8 mouse cellular contexts compared by ENCODE assay signal in genomic region chr17:29963730-29964259, GRCm38 (mm10). TPM values are rescaled to one million over a fixed set of nuclear protein-coding genes. Genes with fewer than 3 reads are reported as not detected.
DNase-seq lines count a peak whose midpoint lies in the region; ATAC-seq and TF ChIP-seq lines count a peak whose summit lies in the region.

No protein-coding gene starts in this region.

- H3K27ac ChIP-seq in kidney, adult 2 months (ENCODE audit: insufficient read depth, low read depth, low read length), result no peak overlapping the region
- H3K27ac ChIP-seq in liver, embryonic 12.5 days, result no peak overlapping the region

- DNase-seq in kidney, adult 2 months, result peak; percentile 28
- no peak for DNase-seq in kidney, adult 11 months
- peak; percentile 25 to 28 for DNase-seq in heart, postnatal 10 days
- peak; percentile 42 for DNase-seq in splenic B cell, adult 2 months (ENCODE audit: low read depth, low spot score)
- DNase-seq in urinary bladder, adult 18-20 months (ENCODE audit: low spot score in 2 of 2), result no peak
- no peak for DNase-seq in frontal cortex, postnatal 14 days (ENCODE audit: low spot score in 2 of 2)

- TF ChIP-seq CTCF in kidney, adult 2 months (conservative IDR thresholded peaks at IDR 0.05; ENCODE audit: insufficient read depth, insufficient read length, low read depth, low read length), result no peak

- H3K27me3 ChIP-seq in kidney, adult 2 months (replicated peaks; ENCODE audit: control insufficient read depth, insufficient read depth, low read length), result no peaks in the 10 kb centered on the region
- peaks cover 63% of the 10 kb centered on the region for H3K27me3 ChIP-seq in liver, embryonic 12.5 days (replicated peaks)
- no peaks in the 10 kb centered on the region; the same call in 1 of the 2 replicates for H3K27me3 ChIP-seq in splenic B cell, adult 2 months (ENCODE audit: control insufficient read depth, insufficient read depth, low read length, poor library complexity, severe bottlenecking)

- no peak overlapping the region for H3K9ac ChIP-seq in liver, embryonic 12.5 days

- no peak for TF ChIP-seq POLR2A in kidney, adult 2 months (IDR thresholded peaks at IDR 0.05; ENCODE audit: low read depth, low read length)

- H3K4me1 ChIP-seq in kidney, adult 2 months (ENCODE audit: control insufficient read depth, insufficient read depth, low read length), result no peaks in the 10 kb centered on the region
- H3K4me1 ChIP-seq in liver, embryonic 12.5 days, result peaks cover 15% of the 10 kb centered on the region

- no peak overlapping the region for H3K4me3 ChIP-seq in kidney, adult 2 months (ENCODE audit: insufficient read depth, low read depth, low read length)
- peak overlapping the region; percentile 10; the same call in 1 of the 2 replicates for H3K4me3 ChIP-seq in liver, embryonic 12.5 days

- H3K4me2 ChIP-seq in liver, embryonic 12.5 days, result peak overlapping the region; percentile 55

- 10% methylated on average over 11 of the region's 11 CpGs for WGBS in kidney, adult 2 months
- 6% methylated on average over 11 of the region's 11 CpGs for WGBS in liver, embryonic 12.5 days (ENCODE audit: insufficient replicate concordance)

- no peaks in the 10 kb centered on the region for H3K36me3 ChIP-seq in kidney, adult 2 months (ENCODE audit: control insufficient read depth, insufficient read depth, low read length)
- no peaks in the 10 kb centered on the region for H3K36me3 ChIP-seq in liver, embryonic 12.5 days
- no peaks in the 10 kb centered on the region for H3K36me3 ChIP-seq in splenic B cell, adult 2 months (ENCODE audit: control insufficient read depth, insufficient read depth, low read length, poor library complexity, severe bottlenecking)

- ATAC-seq in activated CD4-positive, CD25-positive, alpha-beta regulatory T cell, adult 4 months, result peak; percentile 36
- ATAC-seq in liver, embryonic 12.5 days, result peak; percentile 30; the same call in 1 of the 2 replicates

- 0 out of 2 replicates have a peak, but pooled peaks cover 6% of the 10 kb centered on the region for H3K9me3 ChIP-seq in liver, embryonic 12.5 days (replicated peaks)

- intact Hi-C loops in heart, postnatal 10 days (cut with DNase I), result no loop called here

RNA-seq across cellular contexts. Expression of gene Mdga1, which starts 6.1 kb away (rescaled TPM):
- 0.50 and 1.3 TPM in 2 replicates for polyA plus RNA-seq in kidney, adult 2 months (2012; rRNA removed)
- polyA plus RNA-seq in activated CD4-positive, CD25-positive, alpha-beta regulatory T cell, adult 4 months (2017; shearing (Covaris generic)), result not detected
- 10 to 100 TPM; 17.2 to 17.8 TPM for total RNA-seq in heart, postnatal 10 days (2021)
- 1.7 TPM in 2 replicates for polyA plus RNA-seq in liver, embryonic 12.5 days (2016; fragmentation: Nextera tagmentation; extraction: Ambion mirVana)

RNA-seq across cellular contexts. Expression of gene Zfand3, which starts 40.7 kb away (rescaled TPM):
- polyA plus RNA-seq in kidney, adult 2 months (2012; rRNA removed), result 103 and 111 TPM in 2 replicates
- 10 to 100 TPM; 17.1 to 26.8 TPM for polyA plus RNA-seq in activated CD4-positive, CD25-positive, alpha-beta regulatory T cell, adult 4 months (2017; shearing (Covaris generic))
- 100 to 1,000 TPM; 137 to 138 TPM for total RNA-seq in heart, postnatal 10 days (2021)
- polyA plus RNA-seq in liver, embryonic 12.5 days (2016; fragmentation: Nextera tagmentation; extraction: Ambion mirVana), result 18.8 and 19.9 TPM in 2 replicates

Comparison
In these comparisons a context has a peak if more than half of its experiments do, and no peak if none do; other contexts are left out.
1. DNase-seq: peak in kidney, adult 2 months (single experiment), heart, postnatal 10 days (2 of 2) and splenic B cell, adult 2 months (single experiment); none in kidney, adult 11 months (single experiment), urinary bladder, adult 18-20 months (0 of 2) and frontal cortex, postnatal 14 days (0 of 2).